Mouse (Mus musculus) small intestine, adult 2 months (tissue): ENCODE data around the gene Lair1.

ENCODE experiments used
- CTCF ChIP-seq: fragments of 200-500 bp; IDR thresholded peaks from 2 replicates; pipeline ENCODE4 v1.5.1; 2012; ENCODE audit warnings: low read depth, mild to moderate bottlenecking, control low read depth, inconsistent platforms, low read length, moderate library complexity, mixed read lengths; ENCODE audit not compliant: insufficient replicate concordance, insufficient read length; ENCODE audit errors: extremely low read depth
- POLR2A ChIP-seq: fragments of 200-500 bp; IDR thresholded peaks from 2 replicates; pipeline ENCODE4 v1.6.1; 2012; ENCODE audit warnings: low read depth, mild to moderate bottlenecking, control low read depth, inconsistent platforms, low read length, moderate library complexity

DNA sequence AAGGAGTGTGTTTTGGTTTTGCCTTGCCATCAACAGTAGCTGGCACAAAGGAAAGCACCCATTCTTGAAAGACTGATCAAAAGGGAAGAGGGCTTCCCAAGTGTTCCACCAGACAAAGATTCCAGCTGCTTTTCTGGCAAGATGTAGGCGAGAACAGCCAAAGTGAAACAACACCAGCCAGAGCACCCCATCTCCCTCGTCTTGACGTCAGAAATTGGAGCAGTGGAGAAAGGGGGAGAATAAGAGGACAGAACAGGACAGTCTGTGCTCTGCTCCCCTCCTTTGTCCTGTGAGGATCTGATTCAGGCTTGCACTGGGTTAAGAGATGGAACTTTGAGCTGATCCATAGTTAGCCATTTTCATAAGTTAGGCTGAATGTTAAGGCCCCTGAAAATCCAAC is 48.8 kb upstream of the Lair1 start:
- TF ChIP-seq CTCF (no peak), POLR2A (no peak)
